Mouse (Mus musculus): Measurements from ENCODE around the gene Mtus2. TPM values are rescaled to one million over a fixed set of nuclear protein-coding genes. Genes with fewer than 3 reads are reported as not detected.

Gene Mtus2
- polyA plus RNA-seq, 1 experiment from 2014 or later = 18.1 TPM

DNA sequence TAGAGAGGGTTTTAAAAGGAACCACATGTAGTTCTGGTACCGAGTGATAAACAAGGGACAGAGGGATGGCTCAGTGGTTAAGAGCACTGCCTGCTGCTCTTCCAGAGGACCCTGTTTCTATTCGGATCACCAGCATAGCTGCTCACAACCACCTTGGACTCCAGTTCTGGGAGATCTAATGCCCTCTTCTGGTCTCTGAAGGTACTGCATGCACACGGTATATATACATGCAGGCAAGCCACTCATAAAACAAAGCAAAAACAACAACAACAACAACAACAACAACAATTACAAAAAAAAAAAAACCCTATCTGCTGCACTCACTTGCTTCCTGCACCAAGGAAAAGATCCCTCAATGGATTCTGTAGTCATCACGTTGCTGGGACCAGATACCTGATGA, 104.7 kb downstream of the Mtus2 start:
- WGBS = 85% methylated on average over 4 of the region's 4 CpGs
- Histone ChIP-seq H3K36me3 (ENCODE audit: control insufficient read depth, insufficient read depth, low read length) (no peaks in the 10 kb centered on the region), H3K9me3 (ENCODE audit: control insufficient read depth, low read depth, low read length) (no peaks in the 10 kb centered on the region), H3K9ac (replicated peaks; ENCODE audit: low read depth, low read length) (no peak overlapping the region), H3K4me1 (ENCODE audit: control insufficient read depth, insufficient read depth, low read length) (no peaks in the 10 kb centered on the region), H3K27me3 (ENCODE audit: control insufficient read depth, insufficient read depth, low read length) (no peaks in the 10 kb centered on the region), H3K27ac (ENCODE audit: low read length) (no peak overlapping the region), H3K4me2 (replicated peaks; ENCODE audit: low read depth, low read length) (no peak overlapping the region), H3K4me3 (ENCODE audit: low read depth, low read length) (no peak overlapping the region)
- no peak for ATAC-seq (ENCODE audit: insufficient number of reproducible peaks, insufficient read depth, low FRiP score, low read depth)

DNA sequence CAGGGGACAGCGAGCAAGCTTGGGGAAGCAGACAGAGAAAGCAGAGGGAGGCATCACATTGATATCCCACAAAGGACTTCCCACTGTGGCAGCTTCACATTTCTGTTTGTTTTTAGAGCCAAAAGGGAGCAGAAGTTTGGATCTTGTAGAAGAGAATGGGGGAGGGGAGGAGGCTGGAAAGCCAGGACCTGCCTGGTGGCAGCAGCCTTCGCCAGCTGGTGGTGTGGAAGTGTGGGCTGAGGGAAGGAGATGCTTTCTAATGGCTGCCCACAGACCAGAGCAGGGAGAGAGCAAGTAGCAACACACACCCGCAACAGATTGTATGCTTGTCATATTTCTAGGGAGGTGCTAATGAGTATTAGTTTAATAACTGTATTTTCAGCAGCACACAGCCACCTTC, 106.6 kb downstream of the Mtus2 start:
- no peaks in the 10 kb centered on the region for H3K27me3 ChIP-seq (ENCODE audit: control insufficient read depth, insufficient read depth, low read length)
- no peak overlapping the region for H3K9ac ChIP-seq (replicated peaks; ENCODE audit: low read depth, low read length)
- H3K36me3 ChIP-seq (ENCODE audit: control insufficient read depth, insufficient read depth, low read length) = no peaks in the 10 kb centered on the region
- no peak overlapping the region for H3K4me3 ChIP-seq (ENCODE audit: low read depth, low read length)
- H3K27ac ChIP-seq (ENCODE audit: low read length) = no peak overlapping the region
- 76% methylated on average over 3 of the region's 3 CpGs for WGBS
- no peaks in the 10 kb centered on the region for H3K9me3 ChIP-seq (ENCODE audit: control insufficient read depth, low read depth, low read length)
- no peak overlapping the region for H3K4me2 ChIP-seq (replicated peaks; ENCODE audit: low read depth, low read length)
- no peak for ATAC-seq (ENCODE audit: insufficient number of reproducible peaks, insufficient read depth, low FRiP score, low read depth)
- no peaks in the 10 kb centered on the region for H3K4me1 ChIP-seq (ENCODE audit: control insufficient read depth, insufficient read depth, low read length)

DNA sequence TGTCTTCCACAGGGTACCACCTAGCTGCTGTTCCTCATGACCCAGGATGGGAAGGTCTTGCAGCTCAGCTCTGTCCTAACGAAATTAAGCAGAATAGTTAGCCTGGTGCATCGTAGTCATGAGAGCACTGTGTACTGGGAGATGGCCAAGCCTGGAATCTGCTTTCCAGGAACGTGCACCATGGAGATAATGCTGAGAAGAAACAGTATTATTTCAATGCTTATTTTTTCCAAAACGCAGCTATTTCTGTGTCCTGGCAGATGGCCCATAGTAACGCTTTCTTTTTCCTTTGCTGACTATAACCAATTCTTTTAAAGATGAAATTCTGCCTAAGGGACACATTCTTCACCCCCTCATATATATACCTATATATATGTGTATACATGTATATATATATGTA, 108.1 kb downstream of the Mtus2 start:
- Histone ChIP-seq H3K27ac (ENCODE audit: low read length) (no peak overlapping the region), H3K27me3 (ENCODE audit: control insufficient read depth, insufficient read depth, low read length) (no peaks in the 10 kb centered on the region), H3K4me3 (ENCODE audit: low read depth, low read length) (no peak overlapping the region), H3K9ac (replicated peaks; ENCODE audit: low read depth, low read length) (no peak overlapping the region), H3K9me3 (ENCODE audit: control insufficient read depth, low read depth, low read length) (no peaks in the 10 kb centered on the region), H3K36me3 (ENCODE audit: control insufficient read depth, insufficient read depth, low read length) (no peaks in the 10 kb centered on the region), H3K4me1 (ENCODE audit: control insufficient read depth, insufficient read depth, low read length) (no peaks in the 10 kb centered on the region), H3K4me2 (replicated peaks; ENCODE audit: low read depth, low read length) (no peak overlapping the region)
- 81% methylated on average over 5 of the region's 5 CpGs for WGBS
- ATAC-seq (ENCODE audit: insufficient number of reproducible peaks, insufficient read depth, low FRiP score, low read depth) = no peak

DNA sequence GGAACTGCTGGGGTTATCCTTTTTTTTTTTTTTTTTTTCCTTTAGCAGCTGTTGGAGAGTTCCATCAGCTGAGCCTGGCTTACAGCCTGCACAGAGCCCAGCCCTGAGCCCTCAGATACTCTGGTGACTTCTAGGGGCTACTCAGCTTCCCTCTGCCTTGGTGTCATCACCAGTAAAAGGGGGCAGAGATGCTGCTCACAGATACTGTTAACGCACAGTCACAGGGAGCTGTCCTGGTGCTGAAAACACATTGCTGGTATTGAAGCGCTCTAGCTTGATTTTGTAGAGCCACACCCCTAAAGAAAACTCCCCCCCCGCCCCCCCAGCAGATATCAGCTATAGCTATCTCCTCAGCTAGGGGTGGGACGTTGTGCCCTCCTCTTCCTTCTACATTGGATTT, 112.8 kb downstream of the Mtus2 start:
- Histone ChIP-seq H3K9ac (replicated peaks; ENCODE audit: low read depth, low read length) (no peak overlapping the region), H3K27ac (ENCODE audit: low read length) (no peak overlapping the region), H3K27me3 (ENCODE audit: control insufficient read depth, insufficient read depth, low read length) (no peaks in the 10 kb centered on the region), H3K36me3 (ENCODE audit: control insufficient read depth, insufficient read depth, low read length) (no peaks in the 10 kb centered on the region), H3K4me1 (ENCODE audit: control insufficient read depth, insufficient read depth, low read length) (no peaks in the 10 kb centered on the region), H3K4me3 (ENCODE audit: low read depth, low read length) (no peak overlapping the region), H3K9me3 (ENCODE audit: control insufficient read depth, low read depth, low read length) (no peaks in the 10 kb centered on the region), H3K4me2 (replicated peaks; ENCODE audit: low read depth, low read length) (no peak overlapping the region)
- WGBS = 9% methylated on average over 4 of the region's 4 CpGs
- ATAC-seq (ENCODE audit: insufficient number of reproducible peaks, insufficient read depth, low FRiP score, low read depth) = 0 out of 2 replicates have a peak, but pooled peaks have one; percentile 18

DNA sequence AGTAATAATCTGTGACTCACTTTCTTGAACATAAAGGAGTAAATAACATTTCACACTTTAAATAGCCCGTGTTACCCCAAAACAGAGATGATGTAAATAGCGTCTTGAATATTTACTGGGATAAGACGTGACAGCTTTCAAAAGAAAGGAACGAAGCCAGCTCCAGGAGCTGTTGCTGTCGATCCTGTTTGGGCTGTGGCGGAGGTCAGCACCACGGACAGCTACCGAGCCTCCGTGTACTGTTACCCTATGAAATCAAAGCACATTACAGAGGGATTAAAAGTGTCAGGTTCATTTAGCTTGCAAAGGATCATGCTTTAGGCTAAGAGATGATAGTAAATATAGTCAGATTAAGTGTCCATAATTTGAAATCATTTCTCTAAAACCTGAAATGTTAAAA, 114.7 kb downstream of the Mtus2 start:
- H3K36me3 ChIP-seq (ENCODE audit: control insufficient read depth, insufficient read depth, low read length) = no peaks in the 10 kb centered on the region
- H3K4me3 ChIP-seq (ENCODE audit: low read depth, low read length) = no peak overlapping the region
- no peaks in the 10 kb centered on the region for H3K4me1 ChIP-seq (ENCODE audit: control insufficient read depth, insufficient read depth, low read length)
- no peak for ATAC-seq (ENCODE audit: insufficient number of reproducible peaks, insufficient read depth, low FRiP score, low read depth)
- no peak overlapping the region for H3K4me2 ChIP-seq (replicated peaks; ENCODE audit: low read depth, low read length)
- no peaks in the 10 kb centered on the region for H3K27me3 ChIP-seq (ENCODE audit: control insufficient read depth, insufficient read depth, low read length)
- H3K27ac ChIP-seq (ENCODE audit: low read length) = no peak overlapping the region
- 6% methylated on average over 9 of the region's 9 CpGs for WGBS
- no peaks in the 10 kb centered on the region for H3K9me3 ChIP-seq (ENCODE audit: control insufficient read depth, low read depth, low read length)
- H3K9ac ChIP-seq (replicated peaks; ENCODE audit: low read depth, low read length) = no peak overlapping the region

DNA sequence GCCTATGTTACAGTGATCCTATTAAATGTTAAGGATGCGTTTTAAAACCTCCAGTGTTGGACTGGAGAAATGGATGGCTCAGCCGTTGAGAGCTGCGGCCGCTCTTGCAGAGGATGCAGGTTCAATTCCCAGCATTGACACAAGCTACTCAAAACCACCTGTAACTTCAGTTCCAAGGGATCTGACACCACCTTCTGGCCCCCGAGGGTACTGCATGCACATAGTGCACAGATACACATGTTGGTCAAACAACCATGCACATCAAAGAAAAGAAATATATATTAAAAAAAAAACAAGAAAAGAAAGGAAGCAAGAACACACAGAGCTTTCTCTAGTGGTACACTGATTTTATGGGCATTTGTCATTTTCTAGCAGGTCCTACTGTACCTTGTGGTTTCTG, 116.3 kb downstream of the Mtus2 start:
- H3K36me3 ChIP-seq (ENCODE audit: control insufficient read depth, insufficient read depth, low read length) = no peaks in the 10 kb centered on the region
- no peak overlapping the region for H3K9ac ChIP-seq (replicated peaks; ENCODE audit: low read depth, low read length)
- no peaks in the 10 kb centered on the region for H3K4me1 ChIP-seq (ENCODE audit: control insufficient read depth, insufficient read depth, low read length)
- ATAC-seq (ENCODE audit: insufficient number of reproducible peaks, insufficient read depth, low FRiP score, low read depth) = no peak
- H3K27ac ChIP-seq (ENCODE audit: low read length) = no peak overlapping the region
- H3K27me3 ChIP-seq (ENCODE audit: control insufficient read depth, insufficient read depth, low read length) = no peaks in the 10 kb centered on the region
- no peaks in the 10 kb centered on the region for H3K9me3 ChIP-seq (ENCODE audit: control insufficient read depth, low read depth, low read length)
- WGBS = 90% methylated on average over 5 of the region's 5 CpGs
- H3K4me2 ChIP-seq (replicated peaks; ENCODE audit: low read depth, low read length) = no peak overlapping the region
- H3K4me3 ChIP-seq (ENCODE audit: low read depth, low read length) = no peak overlapping the region

DNA sequence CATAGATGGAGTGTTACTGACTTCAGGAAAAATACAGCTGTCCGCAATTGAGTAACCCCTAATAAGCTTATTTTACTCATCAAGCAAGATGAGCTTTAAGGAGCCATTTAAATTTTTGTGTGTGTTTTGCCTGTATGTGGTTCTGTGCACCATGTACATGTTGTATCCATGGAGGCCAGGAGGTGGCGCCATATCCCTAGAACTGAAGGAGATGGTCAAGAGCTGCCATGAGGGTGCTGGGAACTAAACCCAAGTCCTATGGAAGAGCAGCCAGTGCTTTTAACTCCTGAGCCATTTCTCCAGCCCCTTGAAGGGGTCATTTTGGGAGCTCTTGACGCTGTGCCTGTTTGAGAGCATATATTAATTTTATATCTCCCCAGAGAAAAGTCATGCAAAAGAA, 122.6 kb downstream of the Mtus2 start:
- WGBS = 80% methylated on average over 3 of the region's 3 CpGs
- no peak overlapping the region for H3K9ac ChIP-seq (replicated peaks; ENCODE audit: low read depth, low read length)
- H3K27me3 ChIP-seq (ENCODE audit: control insufficient read depth, insufficient read depth, low read length) = no peaks in the 10 kb centered on the region
- H3K9me3 ChIP-seq (ENCODE audit: control insufficient read depth, low read depth, low read length) = no peaks in the 10 kb centered on the region; the same call in 1 of the 2 replicates
- no peaks in the 10 kb centered on the region for H3K36me3 ChIP-seq (ENCODE audit: control insufficient read depth, insufficient read depth, low read length)
- H3K4me1 ChIP-seq (ENCODE audit: control insufficient read depth, insufficient read depth, low read length) = no peaks in the 10 kb centered on the region
- no peak overlapping the region for H3K4me2 ChIP-seq (replicated peaks; ENCODE audit: low read depth, low read length)
- no peak overlapping the region for H3K27ac ChIP-seq (ENCODE audit: low read length)
- H3K4me3 ChIP-seq (ENCODE audit: low read depth, low read length) = no peak overlapping the region
- no peak for ATAC-seq (ENCODE audit: insufficient number of reproducible peaks, insufficient read depth, low FRiP score, low read depth)

DNA sequence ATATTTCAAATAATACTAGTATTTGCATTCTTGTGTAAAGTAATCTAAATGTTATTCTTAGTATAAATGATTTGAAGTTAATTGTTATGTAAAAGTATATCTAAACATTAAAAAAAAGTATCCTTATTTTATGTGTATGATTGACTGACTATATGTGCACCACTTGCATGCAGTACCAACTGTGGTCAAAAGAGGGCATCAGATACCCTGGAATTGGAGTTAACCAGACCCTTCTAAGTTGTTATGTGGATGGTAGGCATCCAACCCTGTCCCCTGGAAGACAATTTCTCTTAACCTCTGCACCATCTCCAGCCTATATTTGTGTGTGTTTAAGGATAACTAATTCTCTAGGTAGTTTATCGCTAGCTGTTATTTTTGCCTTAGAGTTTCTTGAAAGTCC, 126.4 kb downstream of the Mtus2 start:
- H3K27ac ChIP-seq (ENCODE audit: low read length) = no peak overlapping the region
- no peaks in the 10 kb centered on the region; the same call in 1 of the 2 replicates for H3K9me3 ChIP-seq (ENCODE audit: control insufficient read depth, low read depth, low read length)
- H3K4me3 ChIP-seq (ENCODE audit: low read depth, low read length) = no peak overlapping the region
- ATAC-seq (ENCODE audit: insufficient number of reproducible peaks, insufficient read depth, low FRiP score, low read depth) = no peak
- H3K9ac ChIP-seq (replicated peaks; ENCODE audit: low read depth, low read length) = no peak overlapping the region
- no peaks in the 10 kb centered on the region for H3K27me3 ChIP-seq (ENCODE audit: control insufficient read depth, insufficient read depth, low read length)
- no peak overlapping the region for H3K4me2 ChIP-seq (replicated peaks; ENCODE audit: low read depth, low read length)
- 97% methylated on average over 1 of the region's 1 CpGs for WGBS
- no peaks in the 10 kb centered on the region for H3K36me3 ChIP-seq (ENCODE audit: control insufficient read depth, insufficient read depth, low read length)
- H3K4me1 ChIP-seq (ENCODE audit: control insufficient read depth, insufficient read depth, low read length) = no peaks in the 10 kb centered on the region

DNA sequence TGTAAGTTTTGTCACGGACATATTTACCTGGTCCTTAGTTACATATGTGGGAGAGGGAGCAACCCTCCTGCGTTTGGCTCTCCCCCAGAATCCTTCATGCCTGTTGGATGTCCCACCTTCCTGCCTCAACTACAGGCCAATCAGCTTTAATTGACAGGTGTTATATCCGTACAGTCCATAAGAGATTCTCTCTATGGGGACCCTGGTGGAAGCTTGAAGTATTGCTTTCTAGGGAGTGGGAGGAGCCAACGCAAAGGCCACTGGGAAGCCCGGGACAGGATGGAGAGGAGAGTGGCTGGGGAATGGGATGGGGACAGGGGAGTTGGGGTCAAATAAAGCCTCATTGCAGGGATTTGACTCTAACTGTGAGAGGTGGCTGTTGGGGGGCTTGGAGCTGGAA, 127.6 kb downstream of the Mtus2 start:
- WGBS = 81% methylated on average over 5 of the region's 5 CpGs
- Histone ChIP-seq H3K4me3 (ENCODE audit: low read depth, low read length) (no peak overlapping the region), H3K27ac (ENCODE audit: low read length) (no peak overlapping the region), H3K9ac (replicated peaks; ENCODE audit: low read depth, low read length) (no peak overlapping the region), H3K4me2 (replicated peaks; ENCODE audit: low read depth, low read length) (no peak overlapping the region), H3K4me1 (ENCODE audit: control insufficient read depth, insufficient read depth, low read length) (no peaks in the 10 kb centered on the region), H3K27me3 (ENCODE audit: control insufficient read depth, insufficient read depth, low read length) (no peaks in the 10 kb centered on the region), H3K9me3 (ENCODE audit: control insufficient read depth, low read depth, low read length) (no peaks in the 10 kb centered on the region; the same call in 1 of the 2 replicates), H3K36me3 (ENCODE audit: control insufficient read depth, insufficient read depth, low read length) (no peaks in the 10 kb centered on the region)
- ATAC-seq (ENCODE audit: insufficient number of reproducible peaks, insufficient read depth, low FRiP score, low read depth) = no peak

Measured in stomach, embryonic 14.5 days (tissue).